Mouse (Mus musculus): ENCODE measurements at regions not wholly inside any gene's neighbourhood (a gene's known extent, or its start where the extent isn't known, plus 50 kb on each side); places are given as distances from the start of the nearest gene placed in this dataset.

GRCm38 (mm10) chr15:36380461-36381227, 626.9 kb downstream of the Zfp706 start:
- no peak for TF ChIP-seq CTCF (IDR thresholded peaks at IDR 0.05; ENCODE audit: control insufficient read depth, insufficient read depth, low read length)
- no peak for TF ChIP-seq POLR2A (IDR thresholded peaks at IDR 0.05; ENCODE audit: borderline replicate concordance, control insufficient read depth, low read depth, low read length)

Measured in bone marrow, adult 2 months (tissue).